Mouse (Mus musculus) midbrain, embryonic 15.5 days (tissue): ENCODE results near the gene Prkg2. TPM values are rescaled to one million over a fixed set of nuclear protein-coding genes. Genes with fewer than 3 reads are reported as not detected.

ENCODE experiments used
- polyA plus RNA-seq: library from polyadenylated mRNA; unstranded; fragments of >200 nt; fragmentation: Nextera tagmentation; extraction: Ambion mirVana; gene quantifications from 2 replicates; pipeline ENCODE4 v1.2.1, GENCODE M21; 2015

The Prkg2 gene
- polyA plus RNA-seq, 1 experiment from 2014 or later, result 2.7 TPM

Other genes with a start within 250 kb of the Prkg2 start
- 1.2 and 1.3 TPM in 2 replicates for gene Bmp3, start 182.9 kb downstream of the Prkg2 start, polyA plus RNA-seq